In the genomic region with DNA sequence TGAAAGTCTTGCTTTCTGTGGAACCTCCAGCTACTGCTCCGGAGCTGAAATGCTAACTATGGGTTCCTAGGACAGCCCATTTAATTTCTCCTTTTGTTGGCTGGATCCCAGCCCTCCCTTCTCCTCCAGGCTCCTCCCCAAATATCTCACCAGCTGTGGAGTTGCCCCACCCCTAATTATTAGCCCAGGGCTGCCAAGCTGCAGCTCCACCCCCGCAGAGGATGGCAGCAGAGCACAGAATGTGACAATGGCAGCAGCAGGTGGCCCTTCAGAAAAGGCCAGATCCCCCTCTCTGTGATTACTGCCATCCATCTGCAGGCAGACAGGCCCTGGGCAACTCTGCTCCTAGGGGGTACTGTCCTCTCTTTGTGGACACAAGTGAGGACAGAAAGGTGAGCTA, we compare ENCODE assay signal across 8 mouse cellular contexts.
A peak's percentile ranks its signal among the peaks of the same experiment; 100 is the strongest.
DNase-seq lines count a peak whose midpoint lies in the region; ATAC-seq and TF ChIP-seq lines count a peak whose summit lies in the region.

No protein-coding gene starts in this region.

- H3K4me1 ChIP-seq in cerebellum, adult 2 months (ENCODE audit: control insufficient read depth, insufficient read depth, low read length): peaks cover 22% of the 10 kb centered on the region
- H3K4me1 ChIP-seq in forebrain, embryonic 11.5 days (replicated peaks; ENCODE audit: control insufficient read depth, insufficient read depth, low read length): peaks cover 9% of the 10 kb centered on the region

- no peaks in the 10 kb centered on the region for H3K9me3 ChIP-seq in forebrain, embryonic 11.5 days (ENCODE audit: control insufficient read depth, low read length)

- TF ChIP-seq POLR2A in cerebellum, adult 2 months (IDR thresholded peaks at IDR 0.05; ENCODE audit: borderline replicate concordance, insufficient read depth, low read length): no peak

- no peaks in the 10 kb centered on the region for H3K27me3 ChIP-seq in cerebellum, adult 2 months (ENCODE audit: control insufficient read depth, insufficient read depth, low read length)
- no peaks in the 10 kb centered on the region for H3K27me3 ChIP-seq in forebrain, embryonic 11.5 days (ENCODE audit: control insufficient read depth, insufficient read depth, low read length)

- ATAC-seq in forebrain, embryonic 11.5 days (replicated peaks; ENCODE audit: low FRiP score): peak; percentile 79
- ATAC-seq in CD4-positive, CD25-positive, alpha-beta regulatory T cell, adult 4 months: no peak

- DNase-seq in layer of hippocampus, adult 11-12 months (ENCODE audit: low spot score): peak; percentile 53
- no peak for DNase-seq in layer of hippocampus, postnatal 25 days (ENCODE audit: extremely low spot score in 1 of 2, low spot score in 1 of 2)
- peak; percentile 55 to 56 for DNase-seq in cerebellum, adult 2 months
- DNase-seq in forebrain, embryonic 11.5 days (ENCODE audit: low spot score): peak; percentile 58
- peak; percentile 47 for DNase-seq in liver
- DNase-seq in retina, embryonic 14.5 days (ENCODE audit: low spot score): peak; percentile 61
- DNase-seq in gastrocnemius, postnatal 36 days: no peak

- H3K36me3 ChIP-seq in forebrain, embryonic 11.5 days (ENCODE audit: control insufficient read depth, insufficient read depth, low read length): no peaks in the 10 kb centered on the region

- H3K4me2 ChIP-seq in forebrain, embryonic 11.5 days (ENCODE audit: low read depth, low read length, severe bottlenecking): no peak overlapping the region

- WGBS in cerebellum, adult 2 months: 15% methylated on average over 2 of the region's 2 CpGs
- WGBS in forebrain, embryonic 11.5 days: 11% methylated on average over 2 of the region's 2 CpGs

- no peak for TF ChIP-seq CTCF in cerebellum, adult 2 months (IDR thresholded peaks at IDR 0.05; ENCODE audit: borderline replicate concordance, insufficient read depth, low read depth, low read length)

- intact Hi-C loops in gastrocnemius, postnatal 36 days (cut with DNase I): no loop called here

- H3K27ac ChIP-seq in cerebellum, adult 2 months (ENCODE audit: insufficient read depth, low read length): no peak overlapping the region
- H3K27ac ChIP-seq in forebrain, embryonic 11.5 days (ENCODE audit: low read depth, low read length): 0 out of 2 replicates have a peak overlapping the region, but pooled peaks have one; percentile 18

- H3K9ac ChIP-seq in forebrain, embryonic 11.5 days (ENCODE audit: low read length): no peak overlapping the region

- no peak overlapping the region for H3K4me3 ChIP-seq in cerebellum, adult 2 months (replicated peaks; ENCODE audit: insufficient read depth, low read depth, low read length)
- H3K4me3 ChIP-seq in forebrain, embryonic 11.5 days (ENCODE audit: low read depth, low read length): no peak overlapping the region

Comparison
In these comparisons a context has a peak if more than half of its experiments do, and no peak if none do; other contexts are left out.
1. DNase-seq: peak in layer of hippocampus, adult 11-12 months (single experiment), cerebellum, adult 2 months (2 of 2), forebrain, embryonic 11.5 days (single experiment), liver (single experiment) and retina, embryonic 14.5 days (single experiment); none in layer of hippocampus, postnatal 25 days (0 of 2) and gastrocnemius, postnatal 36 days (0 of 2).